Mouse (Mus musculus): ENCODE data around the gene Fev.

DNA sequence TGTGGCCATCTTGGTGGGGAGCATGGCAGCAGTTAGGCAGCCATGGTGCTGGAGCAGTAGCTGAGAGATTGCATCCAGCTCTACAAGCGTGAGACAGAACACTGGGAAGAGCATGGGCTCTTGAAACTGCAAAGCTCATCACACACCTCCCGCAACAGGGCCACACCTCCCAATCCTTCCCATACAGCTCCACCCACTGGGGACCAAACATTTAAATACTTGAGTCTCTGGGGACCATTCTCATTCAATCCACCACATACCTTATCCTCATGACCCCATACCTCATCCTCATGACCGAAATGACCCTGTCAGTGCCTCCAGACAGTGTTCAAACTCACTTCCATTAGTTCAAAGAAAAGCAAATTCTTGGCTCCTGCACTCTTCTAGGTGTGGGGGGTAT lies 52.0 kb downstream of the Fev start:
- TF ChIP-seq CTCF (IDR thresholded peaks at IDR 0.05; ENCODE audit: borderline replicate concordance, insufficient read depth, low read depth, low read length) (no peak), POLR2A (IDR thresholded peaks at IDR 0.05; ENCODE audit: borderline replicate concordance, insufficient read depth, low read length) (no peak)

Measured in cerebellum, adult 2 months (tissue).